Mouse (Mus musculus) frontal cortex, postnatal 25 days (tissue): ENCODE data around the gene Gp9.

Experiments used
- DNase-seq, 2 experiments: peaks; one replicate each; pipeline ENCODE4 v3.0.0; 2022; ENCODE audit warnings: low spot score in 2 of 2

Gene Gp9

GRCm38 (mm10) chr6:87777842-87778241 is at the start of gene Gp9:
Gene Gp9, plus strand, starts transcription at chr6:87778072.
- no peak for DNase-seq

GRCm38 (mm10) chr6:87728102-87728501 is 49.8 kb upstream of the Gp9 start:
- no peak for DNase-seq

DNA sequence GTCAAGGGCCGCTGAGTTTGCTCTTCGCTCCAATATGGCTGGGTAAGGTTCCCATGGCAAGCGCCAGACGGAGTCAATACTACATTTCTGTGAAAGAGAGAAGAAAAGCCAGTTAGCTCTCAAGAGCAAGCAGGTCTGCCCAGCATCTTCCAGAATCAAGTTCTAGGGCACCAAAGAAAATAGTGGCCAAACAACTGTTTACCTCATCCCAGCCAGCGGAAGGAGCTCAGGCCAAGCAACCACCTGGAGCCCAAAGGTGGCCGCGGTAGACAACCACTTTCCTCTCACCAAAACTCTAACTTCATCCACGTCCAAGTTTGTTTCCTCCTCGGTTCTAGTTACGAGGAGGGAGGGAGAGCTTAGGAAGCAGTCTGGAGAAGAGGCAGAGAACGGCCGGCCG is 47.7 kb upstream of the Gp9 start:
- no peak for DNase-seq

GRCm38 (mm10) chr6:87730591-87731462 is 47.0 kb upstream of the Gp9 start, which contains the start of gene Efcc1:
Gene Efcc1, plus strand, starts transcription at chr6:87730869.
- peak; percentile 33 to 37 for DNase-seq

DNA sequence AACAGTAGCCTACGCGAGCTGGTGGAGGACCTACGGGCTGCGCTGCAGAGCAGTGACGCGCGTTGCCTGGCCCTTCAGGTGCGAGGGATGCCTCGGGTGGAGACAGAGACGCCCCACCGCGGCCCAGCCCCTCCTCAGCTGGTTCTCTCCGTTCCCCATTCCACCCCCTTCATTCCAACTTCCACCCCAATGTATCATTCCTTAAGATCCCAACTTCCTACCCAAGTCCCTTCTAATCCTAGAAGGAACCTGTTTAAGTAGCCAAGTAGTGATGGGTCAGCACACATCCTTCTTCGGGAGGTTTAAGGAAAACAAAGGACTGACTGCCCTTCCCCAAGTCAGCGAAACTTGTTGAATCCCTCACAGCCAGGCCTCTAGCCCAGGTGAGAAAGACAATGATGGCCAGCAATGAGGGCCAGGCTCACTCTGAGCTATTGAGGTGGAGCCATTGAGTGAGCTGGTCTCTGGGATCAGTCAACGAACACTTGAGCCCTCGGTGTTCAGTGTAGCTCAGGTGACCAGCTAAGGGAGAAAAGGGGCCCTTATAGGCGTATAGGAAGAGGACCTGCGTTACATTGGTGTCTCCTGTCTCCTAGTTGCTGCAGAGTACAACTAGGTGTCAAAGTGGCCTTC is 46.3 kb upstream of the Gp9 start:
- DNase-seq, result no peak

DNA sequence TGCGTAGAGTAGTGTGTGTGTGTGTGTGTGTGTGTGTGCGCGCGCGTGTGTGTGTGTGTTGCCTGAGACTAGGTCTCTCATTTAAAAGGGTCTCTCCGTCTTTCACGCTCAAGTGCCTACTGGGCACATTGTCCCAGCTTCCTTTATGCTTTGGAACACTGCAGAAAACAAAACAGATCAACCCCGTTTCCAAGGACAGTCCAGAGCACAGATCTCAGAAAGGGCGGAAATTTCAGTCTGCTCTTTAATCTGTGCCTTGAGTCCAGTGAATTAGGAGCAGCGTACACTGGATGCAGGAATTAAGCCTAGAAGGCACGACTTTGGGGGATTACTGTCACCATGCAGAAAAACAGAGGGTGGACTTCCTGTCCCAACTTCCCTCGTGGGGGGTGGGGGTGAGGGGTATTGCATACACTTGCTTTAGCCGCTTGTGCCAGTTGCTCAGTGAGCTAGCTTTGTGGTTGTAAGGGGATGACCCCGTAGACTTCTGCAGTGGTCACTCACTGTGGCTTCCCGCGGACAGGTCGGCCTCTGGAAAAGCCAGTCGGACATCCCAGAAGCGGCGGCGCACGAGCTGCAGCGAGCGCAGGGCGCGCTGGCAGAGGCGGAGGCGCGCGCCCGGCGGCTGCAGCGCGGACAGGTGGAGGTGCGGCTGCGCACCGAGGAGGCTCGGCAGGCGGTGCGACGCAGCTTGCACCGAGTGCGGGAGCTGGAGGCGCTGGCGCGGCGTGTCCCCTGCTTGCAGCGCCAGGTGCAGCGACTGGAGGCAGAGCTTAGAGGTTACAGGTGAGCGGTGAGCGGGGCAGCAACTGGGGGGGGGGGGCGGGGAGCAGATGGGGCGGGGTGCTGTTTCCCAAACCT is 45.5 kb upstream of the Gp9 start:
- DNase-seq, result no peak

DNA sequence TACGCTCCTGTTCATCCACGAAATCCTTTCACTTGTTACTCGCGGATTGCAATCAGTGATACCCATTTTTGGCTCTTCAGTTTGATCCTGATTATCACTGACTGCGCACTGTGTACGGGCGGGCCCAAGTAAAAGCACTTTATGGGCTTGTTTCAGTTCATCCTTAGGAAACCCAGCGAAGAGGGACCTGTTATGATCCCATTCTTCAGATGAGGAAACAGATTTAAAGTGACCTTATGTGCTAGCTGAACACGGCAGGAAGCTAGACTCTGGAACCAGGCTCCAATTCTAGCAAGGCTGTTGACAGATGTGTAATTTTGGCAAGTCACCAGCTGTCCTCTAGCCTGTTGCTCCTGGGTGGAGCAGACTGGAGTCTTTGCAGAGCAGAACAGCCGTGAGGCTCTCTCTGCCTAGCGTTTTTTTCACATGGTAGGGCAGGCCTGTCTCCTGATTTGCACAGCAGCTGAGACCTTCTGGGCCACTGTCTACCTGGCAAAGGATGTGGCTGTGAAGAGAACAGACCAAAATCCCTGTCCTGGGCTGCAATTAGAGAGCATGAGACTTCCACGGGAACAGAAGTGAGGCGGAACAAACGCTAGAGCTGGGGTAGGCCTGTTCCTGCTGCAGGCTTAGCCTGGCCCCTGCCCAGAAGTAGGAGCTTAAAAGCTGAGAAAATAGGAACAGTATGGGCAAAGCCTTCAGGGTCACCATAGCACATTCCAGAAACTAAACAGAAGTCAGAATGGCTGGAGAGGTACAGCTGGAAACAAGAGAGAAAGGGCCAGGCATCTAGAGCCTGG is 44.5 kb upstream of the Gp9 start:
- DNase-seq, result no peak

DNA sequence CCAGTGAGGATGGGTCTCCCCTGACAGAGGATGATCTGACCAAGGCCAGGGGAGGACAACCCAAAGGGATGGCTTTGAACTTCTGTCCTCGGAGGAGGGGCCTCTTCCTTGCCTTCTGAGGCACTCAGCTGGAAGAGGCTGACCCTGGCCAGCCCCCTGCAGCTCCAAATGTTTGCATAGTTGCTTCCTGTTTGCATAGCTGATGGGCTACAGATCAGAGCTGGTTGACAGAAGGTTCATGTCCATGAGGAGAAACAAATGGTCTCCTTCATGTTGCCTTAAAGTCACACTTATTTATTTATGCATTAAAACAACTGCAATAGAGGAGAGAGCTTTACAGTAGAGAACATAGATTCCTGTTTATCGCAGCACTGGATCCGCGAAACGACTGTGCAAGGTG is 43.7 kb upstream of the Gp9 start:
- DNase-seq, result no peak

DNA sequence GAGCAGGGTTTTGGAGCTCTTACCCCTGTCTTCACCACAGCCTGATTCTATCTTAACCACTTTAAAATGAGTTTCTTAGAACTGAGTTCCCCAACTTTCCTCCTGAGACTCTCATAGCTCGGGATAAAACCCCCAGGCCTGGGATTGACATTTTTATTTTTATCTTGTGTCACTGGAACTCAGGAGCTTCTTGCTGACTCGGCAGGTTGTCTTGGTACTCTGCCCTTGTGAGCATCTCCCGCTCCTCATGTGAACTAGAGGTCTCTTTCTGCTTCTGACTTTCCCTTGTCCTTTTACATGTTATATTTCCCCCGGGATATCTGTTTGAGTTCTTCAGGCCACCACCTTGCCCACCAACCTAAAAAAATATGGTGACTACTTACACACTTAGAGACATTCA is 40.9 kb upstream of the Gp9 start:
- no peak for DNase-seq

- no peak for DNase-seq
Measured at GRCm38 (mm10) chr6:87737921-87738626, 39.8 kb upstream of the Gp9 start.

- no peak for DNase-seq
Measured at GRCm38 (mm10) chr6:87739898-87740297, 38.0 kb upstream of the Gp9 start.

DNA sequence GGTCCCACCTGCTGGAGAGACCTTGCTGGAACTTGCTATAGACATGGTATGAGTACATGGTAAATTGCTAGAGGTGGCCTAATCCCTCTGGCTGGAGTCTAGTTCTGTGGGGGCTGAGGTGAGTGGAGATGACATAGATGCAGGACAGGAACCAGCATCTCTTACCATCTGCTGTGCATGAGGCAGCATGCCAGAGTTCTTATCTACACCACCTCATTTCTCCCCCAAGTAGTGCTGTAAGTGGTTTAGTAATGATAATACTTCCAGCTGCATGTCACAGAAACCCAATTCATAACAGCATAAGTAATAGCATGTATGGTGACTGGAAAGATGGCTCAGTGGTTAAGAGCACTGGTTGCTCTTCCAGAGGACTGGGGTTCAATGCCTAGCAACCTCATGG is 37.4 kb upstream of the Gp9 start:
- DNase-seq, result no peak

- no peak for DNase-seq
Measured at GRCm38 (mm10) chr6:87741978-87742377, 35.9 kb upstream of the Gp9 start.

GRCm38 (mm10) chr6:87742804-87743203 is 35.1 kb upstream of the Gp9 start:
- DNase-seq, result no peak

DNA sequence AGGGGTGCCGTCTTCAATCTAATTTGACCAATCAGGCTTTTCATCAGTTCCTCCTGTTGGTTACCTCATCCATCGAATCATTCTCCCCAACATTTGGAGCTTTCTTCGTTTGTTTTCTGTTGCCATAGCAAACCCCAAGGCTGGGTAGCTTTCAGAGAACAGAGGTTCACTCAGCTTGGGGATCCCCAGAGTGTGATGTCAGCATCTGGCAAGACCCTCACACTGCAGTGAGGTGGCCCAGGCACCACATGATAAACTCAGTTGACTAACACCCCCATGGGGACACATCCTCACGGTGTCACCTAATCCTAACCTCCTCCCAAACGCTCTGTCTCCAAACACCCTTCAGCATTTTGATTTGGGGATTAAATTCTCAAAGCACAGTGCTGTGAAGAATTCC is 34.6 kb upstream of the Gp9 start:
- DNase-seq, result no peak

DNA sequence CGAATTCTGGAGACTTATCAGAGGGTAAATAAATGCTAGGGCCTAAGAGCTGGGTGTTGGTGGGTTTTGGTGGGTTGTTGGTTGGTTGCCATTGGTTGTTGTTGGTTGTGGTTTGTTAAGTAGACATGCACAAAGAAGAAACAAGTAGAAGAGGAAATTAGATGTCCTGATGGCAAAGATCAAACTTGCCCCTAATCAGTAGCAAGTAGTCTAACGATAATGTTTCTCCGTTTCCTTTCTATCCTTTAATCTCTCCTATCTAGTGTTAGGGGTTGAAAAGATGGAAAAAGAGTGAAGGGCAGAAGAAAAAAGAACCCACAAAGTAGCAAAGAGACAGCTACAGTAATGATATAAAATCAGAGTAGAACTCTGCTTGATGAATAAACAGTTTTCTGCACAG is 33.2 kb upstream of the Gp9 start:
- no peak for DNase-seq

DNA sequence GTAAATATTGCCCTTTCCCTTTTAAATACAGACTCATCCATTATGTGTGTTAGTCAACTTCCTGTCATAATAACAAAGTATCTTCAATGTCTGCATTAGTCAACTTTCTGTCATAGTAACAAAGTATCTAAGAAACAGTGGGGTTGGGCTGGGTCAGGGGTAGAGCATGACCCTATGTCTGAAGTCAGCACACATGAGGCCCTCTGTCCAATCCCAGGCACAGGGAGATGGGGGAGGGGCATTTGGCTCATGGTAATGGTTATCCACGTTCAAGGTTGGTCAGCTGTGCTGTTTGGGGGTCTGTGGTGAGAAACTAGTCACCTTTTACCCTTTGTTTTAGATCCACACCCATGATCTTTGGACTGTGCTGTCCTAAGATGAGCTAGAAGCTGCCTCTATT is 32.6 kb upstream of the Gp9 start:
- no peak for DNase-seq

GRCm38 (mm10) chr6:87746059-87746458 is 31.8 kb upstream of the Gp9 start:
- no peak for DNase-seq

- no peak for DNase-seq
Measured at GRCm38 (mm10) chr6:87746849-87747248, 31.0 kb upstream of the Gp9 start.

GRCm38 (mm10) chr6:87748078-87748477 is 29.8 kb upstream of the Gp9 start:
- no peak for DNase-seq

DNA sequence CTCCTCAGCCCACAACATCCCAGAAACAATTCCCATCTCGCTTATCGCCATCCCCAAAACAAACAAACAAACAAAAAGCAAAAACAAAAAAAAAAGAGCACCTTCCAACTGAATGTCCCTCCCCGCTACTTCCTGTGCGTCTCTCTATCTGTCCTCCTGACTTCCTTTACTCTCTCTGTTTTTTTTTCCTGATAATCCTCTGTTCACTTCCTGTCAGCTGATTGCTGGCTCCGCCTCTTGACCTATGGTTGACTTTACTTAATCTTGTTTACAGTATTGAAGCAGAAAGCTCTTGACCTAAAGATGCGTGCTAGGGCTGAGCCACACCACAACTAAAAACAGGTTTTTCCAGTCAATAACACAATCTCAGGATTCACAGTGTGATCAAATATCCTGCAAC is 29.3 kb upstream of the Gp9 start:
- no peak for DNase-seq
